Mouse (Mus musculus): Measurements from ENCODE around the gene Kdm6b.

DNA sequence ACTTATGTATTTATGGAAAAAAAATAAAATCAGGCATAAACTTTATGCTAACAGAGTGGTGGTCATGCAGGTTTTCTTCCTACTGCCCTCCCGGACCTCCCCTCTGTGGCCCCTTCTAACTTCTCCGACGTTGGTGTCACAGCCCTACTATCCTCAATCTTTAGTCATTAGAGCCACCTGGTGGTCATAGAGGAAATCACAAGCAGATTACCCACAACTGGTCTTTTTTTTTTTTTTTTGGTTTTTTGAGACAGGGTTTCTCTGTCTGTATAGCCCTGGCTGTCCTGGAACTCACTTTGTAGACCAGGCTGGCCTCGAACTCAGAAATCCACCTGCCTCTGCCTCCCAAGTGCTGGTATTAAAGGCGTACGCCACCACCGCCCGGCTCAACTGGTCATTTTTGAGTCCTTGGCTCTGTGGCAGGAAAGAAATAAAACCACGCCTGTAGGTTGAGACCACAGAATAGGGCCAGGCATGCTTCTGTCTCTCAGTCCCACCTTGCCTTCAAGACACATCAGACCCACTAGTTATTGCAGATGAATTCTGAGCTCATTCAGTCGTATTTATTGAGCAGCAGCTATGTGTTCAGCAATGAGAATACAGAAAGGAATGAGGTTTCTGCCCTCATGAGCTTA is 23.0 kb downstream of the Kdm6b start:
- TF ChIP-seq POLR2A (IDR thresholded peaks at IDR 0.05; ENCODE audit: low read depth, low read length) = no peak
- TF ChIP-seq CTCF (IDR thresholded peaks at IDR 0.05; ENCODE audit: borderline replicate concordance, insufficient read depth, low read length) = no peak
